Mouse (Mus musculus): ENCODE results near the gene Grhpr. TPM values are rescaled to one million over a fixed set of nuclear protein-coding genes. Genes with fewer than 3 reads are reported as not detected.

Gene Grhpr
- polyA plus RNA-seq, 1 experiment from 2014 or later = 85.2 TPM

Other genes starting within 250 kb of the Grhpr start
- 22.1 and 25.3 TPM in 2 replicates for gene Zcchc7, start 225.5 kb upstream of the Grhpr start, polyA plus RNA-seq (2015; fragmentation: Nextera tagmentation; extraction: Ambion mirVana)
- gene Zbtb5, start 31.0 kb downstream of the Grhpr start, polyA plus RNA-seq (2015; fragmentation: Nextera tagmentation; extraction: Ambion mirVana) = 12.5 and 15.3 TPM in 2 replicates
- gene Polr1e, start 37.2 kb downstream of the Grhpr start, polyA plus RNA-seq (2015; fragmentation: Nextera tagmentation; extraction: Ambion mirVana) = 71.2 and 73.8 TPM in 2 replicates
- gene Fbxo10, start 103.2 kb downstream of the Grhpr start, polyA plus RNA-seq (2015; fragmentation: Nextera tagmentation; extraction: Ambion mirVana) = 18.1 and 23.2 TPM in 2 replicates
- gene Tomm5, start 126.7 kb downstream of the Grhpr start, polyA plus RNA-seq (2015; fragmentation: Nextera tagmentation; extraction: Ambion mirVana) = 210 and 237 TPM in 2 replicates
- gene Frmpd1, start 203.5 kb downstream of the Grhpr start, polyA plus RNA-seq (2015; fragmentation: Nextera tagmentation; extraction: Ambion mirVana) = 1.5 TPM in 2 replicates